Mouse (Mus musculus) C2C12 (cell line): ENCODE data around the gene Gpatch8.

Source experiments
- CEBPB ChIP-seq: IDR thresholded peaks from one replicate; pipeline ENCODE4 v1.6.1; 2011; ENCODE audit warnings: low read depth, mild to moderate bottlenecking, control low read depth, moderate library complexity
- CTCF ChIP-seq: IDR thresholded peaks from one replicate; pipeline ENCODE4 v1.5.1; 2011; ENCODE audit not compliant: control insufficient read depth, insufficient read depth, insufficient read length
- MYOG ChIP-seq: IDR thresholded peaks from one replicate; pipeline ENCODE4 v1.6.1; 2011; ENCODE audit not compliant: control insufficient read depth, insufficient read length; ENCODE audit errors: extremely low read depth

- TF ChIP-seq CTCF (no peak), MYOG (no peak), CEBPB (no peak)
Observed at GRCm38 (mm10) chr11:102429551-102429950, 126.6 kb downstream of the Gpatch8 start.
